Mouse (Mus musculus): ENCODE results near the gene Ccn6. TPM values are rescaled to one million over a fixed set of nuclear protein-coding genes. Genes with fewer than 3 reads are reported as not detected.

Ccn6 gene
- polyA plus RNA-seq (2012; rRNA removed) (2.0 and 2.5 TPM in 2 replicates), polyA plus RNA-seq (2014; fragmentation: Nextera tagmentation; extraction: Ambion mirVana) (0.90 and 1.3 TPM in 2 replicates)

- no peak within 1 kb of the TSS for H3K4me3 ChIP-seq (replicated peaks; ENCODE audit: low read length)
- DNase-seq (ENCODE audit: low spot score) (no peak), ATAC-seq (ENCODE audit: low FRiP score, low read depth) (no peak)
- no peaks in the 10 kb centered on the region for H3K27me3 ChIP-seq (ENCODE audit: control insufficient read depth, insufficient read depth, low read length)
- no peaks in the 10 kb centered on the region for H3K36me3 ChIP-seq (ENCODE audit: control insufficient read depth, insufficient read depth, low read length)
- TF ChIP-seq POLR2A (IDR thresholded peaks at IDR 0.05; ENCODE audit: borderline replicate concordance, extremely low read depth, insufficient read depth, insufficient read length): no peak
- 0 out of 2 replicates have a peak within 1 kb of the TSS, but pooled peaks have one; percentile 17 for H3K4me2 ChIP-seq (replicated peaks; ENCODE audit: low read depth, low read length, severe bottlenecking)
- H3K27ac ChIP-seq (replicated peaks; ENCODE audit: low read depth, low read length): no peak within 1 kb of the TSS
- H3K9ac ChIP-seq (ENCODE audit: low read depth, low read length, severe bottlenecking): no peak within 1 kb of the TSS
- H3K4me1 ChIP-seq (ENCODE audit: control insufficient read depth, insufficient read depth, low read length): 0 out of 2 replicates have a peak, but pooled peaks cover 6% of the 10 kb centered on the region
- WGBS: 90% methylated on average over 10 of the region's 10 CpGs
- no peaks in the 10 kb centered on the region for H3K9me3 ChIP-seq (ENCODE audit: control insufficient read depth, low read length)
Measured at GRCm38 (mm10) chr10:39163694-39164093, at the start of gene Ccn6. Gene Ccn6 (minus strand): TSS chr10:39163794.

GRCm38 (mm10) chr10:39210031-39210430 lies 46.4 kb upstream of the Ccn6 start:
- no peak overlapping the region for H3K4me3 ChIP-seq (replicated peaks; ENCODE audit: low read length)

GRCm38 (mm10) chr10:39209161-39210025 lies 45.8 kb upstream of the Ccn6 start:
- Histone ChIP-seq H3K4me3 (replicated peaks; ENCODE audit: low read length) (no peak overlapping the region), H3K36me3 (ENCODE audit: control insufficient read depth, insufficient read depth, low read length) (no peaks in the 10 kb centered on the region), H3K9me3 (ENCODE audit: control insufficient read depth, low read length) (peaks cover 8% of the 10 kb centered on the region; the same call in 1 of the 2 replicates), H3K4me1 (ENCODE audit: control insufficient read depth, insufficient read depth, low read length) (peaks cover 16% of the 10 kb centered on the region), H3K27ac (replicated peaks; ENCODE audit: low read depth, low read length) (peak overlapping the region; percentile 59), H3K9ac (ENCODE audit: low read depth, low read length, severe bottlenecking) (no peak overlapping the region), H3K4me2 (replicated peaks; ENCODE audit: low read depth, low read length, severe bottlenecking) (no peak overlapping the region), H3K27me3 (ENCODE audit: control insufficient read depth, insufficient read depth, low read length) (no peaks in the 10 kb centered on the region)
- TF ChIP-seq POLR2A (IDR thresholded peaks at IDR 0.05; ENCODE audit: borderline replicate concordance, extremely low read depth, insufficient read depth, insufficient read length): no peak
- WGBS: 32% methylated on average over 10 of the region's 10 CpGs
- no peak for DNase-seq (ENCODE audit: low spot score)
- ATAC-seq (ENCODE audit: low FRiP score, low read depth): no peak

More at GRCm38 (mm10) chr10:39210031-39210430, 46.4 kb upstream of the Ccn6 start:
- Histone ChIP-seq H3K9me3 (ENCODE audit: control insufficient read depth, low read length) (peaks cover 3% of the 10 kb centered on the region; the same call in 1 of the 2 replicates), H3K4me2 (replicated peaks; ENCODE audit: low read depth, low read length, severe bottlenecking) (no peak overlapping the region), H3K36me3 (ENCODE audit: control insufficient read depth, insufficient read depth, low read length) (no peaks in the 10 kb centered on the region), H3K27me3 (ENCODE audit: control insufficient read depth, insufficient read depth, low read length) (no peaks in the 10 kb centered on the region), H3K4me1 (ENCODE audit: control insufficient read depth, insufficient read depth, low read length) (peaks cover 16% of the 10 kb centered on the region), H3K9ac (ENCODE audit: low read depth, low read length, severe bottlenecking) (no peak overlapping the region), H3K27ac (replicated peaks; ENCODE audit: low read depth, low read length) (no peak overlapping the region; the same call in 1 of the 2 replicates)
- ATAC-seq (ENCODE audit: low FRiP score, low read depth) (no peak), DNase-seq (ENCODE audit: low spot score) (no peak)
- TF ChIP-seq POLR2A (IDR thresholded peaks at IDR 0.05; ENCODE audit: borderline replicate concordance, extremely low read depth, insufficient read depth, insufficient read length): no peak

- no peak for TF ChIP-seq POLR2A (IDR thresholded peaks at IDR 0.05; ENCODE audit: borderline replicate concordance, extremely low read depth, insufficient read depth, insufficient read length)
- Histone ChIP-seq H3K4me1 (ENCODE audit: control insufficient read depth, insufficient read depth, low read length) (peaks cover 16% of the 10 kb centered on the region), H3K9me3 (ENCODE audit: control insufficient read depth, low read length) (peaks cover 8% of the 10 kb centered on the region; the same call in 1 of the 2 replicates), H3K4me2 (replicated peaks; ENCODE audit: low read depth, low read length, severe bottlenecking) (no peak overlapping the region), H3K27ac (replicated peaks; ENCODE audit: low read depth, low read length) (no peak overlapping the region), H3K4me3 (replicated peaks; ENCODE audit: low read length) (no peak overlapping the region), H3K27me3 (ENCODE audit: control insufficient read depth, insufficient read depth, low read length) (no peaks in the 10 kb centered on the region), H3K36me3 (ENCODE audit: control insufficient read depth, insufficient read depth, low read length) (no peaks in the 10 kb centered on the region), H3K9ac (ENCODE audit: low read depth, low read length, severe bottlenecking) (no peak overlapping the region)
- DNase-seq (ENCODE audit: low spot score) (no peak), ATAC-seq (ENCODE audit: low FRiP score, low read depth) (no peak)
- WGBS: 58% methylated on average over 4 of the region's 4 CpGs
Measured at GRCm38 (mm10) chr10:39208712-39209111, 45.1 kb upstream of the Ccn6 start.

- H3K4me2 ChIP-seq (replicated peaks; ENCODE audit: low read depth, low read length, severe bottlenecking): no peak overlapping the region
- no peak overlapping the region for H3K4me3 ChIP-seq (replicated peaks; ENCODE audit: low read length)
- no peaks in the 10 kb centered on the region for H3K36me3 ChIP-seq (ENCODE audit: control insufficient read depth, insufficient read depth, low read length)
- ATAC-seq (ENCODE audit: low FRiP score, low read depth) (peak; percentile 62; the same call in 1 of the 2 replicates), DNase-seq (ENCODE audit: low spot score) (no peak)
- H3K4me1 ChIP-seq (ENCODE audit: control insufficient read depth, insufficient read depth, low read length): peaks cover 16% of the 10 kb centered on the region
- H3K27me3 ChIP-seq (ENCODE audit: control insufficient read depth, insufficient read depth, low read length): no peaks in the 10 kb centered on the region
- H3K9ac ChIP-seq (ENCODE audit: low read depth, low read length, severe bottlenecking): no peak overlapping the region
- TF ChIP-seq POLR2A (IDR thresholded peaks at IDR 0.05; ENCODE audit: borderline replicate concordance, extremely low read depth, insufficient read depth, insufficient read length): no peak
- H3K9me3 ChIP-seq (ENCODE audit: control insufficient read depth, low read length): peaks cover 8% of the 10 kb centered on the region; the same call in 1 of the 2 replicates
- 56% methylated on average over 3 of the region's 3 CpGs for WGBS
- H3K27ac ChIP-seq (replicated peaks; ENCODE audit: low read depth, low read length): no peak overlapping the region; the same call in 1 of the 2 replicates
Measured at GRCm38 (mm10) chr10:39207310-39207855, 43.8 kb upstream of the Ccn6 start.

Measured in limb, embryonic 14.5 days (tissue).